Mouse (Mus musculus) C2C12 (cell line): ENCODE data around the gene Midn.

Experiments
- CTCF ChIP-seq: IDR thresholded peaks from one replicate; pipeline ENCODE4 v1.5.1; 2011; ENCODE audit not compliant: control insufficient read depth, insufficient read depth, insufficient read length
- USF1 ChIP-seq: IDR thresholded peaks from one replicate; pipeline ENCODE4 v1.6.1; 2011; ENCODE audit warnings: low read depth, mild to moderate bottlenecking, control low read depth, moderate library complexity

DNA sequence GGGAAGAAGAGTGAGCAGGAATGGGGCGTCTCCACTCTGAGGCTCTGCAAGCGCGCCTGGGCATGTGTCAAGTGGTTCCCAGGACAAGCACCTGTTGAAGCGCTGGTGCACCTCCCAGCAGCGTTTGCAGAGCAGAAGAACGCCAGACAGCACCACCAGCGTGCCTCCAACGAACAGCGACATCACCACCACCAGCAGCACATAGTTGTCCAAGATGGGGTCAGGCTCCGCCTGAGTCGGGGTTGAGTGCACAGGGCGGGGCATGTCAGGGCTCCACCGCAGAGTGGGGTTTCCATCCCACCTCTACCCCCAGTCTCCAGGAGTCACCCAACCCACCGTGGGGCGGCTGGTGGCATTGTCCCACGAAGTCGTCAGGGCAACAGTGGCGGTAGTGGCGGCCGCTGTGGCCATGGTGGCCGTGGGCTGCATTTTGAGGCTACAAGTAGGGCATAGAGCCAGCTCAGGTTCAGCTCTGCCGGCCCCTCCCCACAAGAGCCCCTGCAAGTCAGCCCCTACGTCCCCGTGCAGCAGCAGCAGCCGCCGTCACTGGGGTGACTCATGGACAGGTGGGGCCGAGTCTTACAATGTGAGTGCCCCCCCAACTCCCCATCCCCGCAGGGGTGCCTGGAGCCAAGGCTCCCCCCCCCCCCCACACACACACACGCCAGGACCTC is 11.0 kb upstream of the Midn start:
- TF ChIP-seq USF1 (no peak), CTCF (no peak)
